Mouse (Mus musculus) urinary bladder, postnatal 36 days (tissue): Measurements from ENCODE around the gene Adcyap1r1.

Experiments
- DNase-seq, 2 experiments: peaks; one replicate each; pipeline ENCODE4 v3.0.0; 2022; ENCODE audit warnings: low spot score in 2 of 2, mixed read lengths in 1 of 2

Gene Adcyap1r1

GRCm38 (mm10) chr6:55451771-55452371, at the start of gene Adcyap1r1:
Gene Adcyap1r1 (plus strand): TSS chr6:55451978.
- DNase-seq: no peak

- DNase-seq: no peak
Observed at GRCm38 (mm10) chr6:55402041-55402776, 49.6 kb upstream of the Adcyap1r1 start.

GRCm38 (mm10) chr6:55403411-55404309, 48.1 kb upstream of the Adcyap1r1 start:
- DNase-seq: no peak

GRCm38 (mm10) chr6:55404421-55404990, 47.3 kb upstream of the Adcyap1r1 start:
- DNase-seq: no peak

GRCm38 (mm10) chr6:55407345-55407744, 44.4 kb upstream of the Adcyap1r1 start:
- no peak for DNase-seq

- no peak for DNase-seq
Observed at GRCm38 (mm10) chr6:55410119-55410775, 41.5 kb upstream of the Adcyap1r1 start.

- no peak for DNase-seq
Observed at GRCm38 (mm10) chr6:55410977-55411376, 40.8 kb upstream of the Adcyap1r1 start.

- no peak for DNase-seq
Observed at GRCm38 (mm10) chr6:55416202-55416601, 35.6 kb upstream of the Adcyap1r1 start.

GRCm38 (mm10) chr6:55418746-55419410, 32.9 kb upstream of the Adcyap1r1 start:
- DNase-seq: no peak

- no peak for DNase-seq
Observed at GRCm38 (mm10) chr6:55420411-55420810, 31.4 kb upstream of the Adcyap1r1 start.

GRCm38 (mm10) chr6:55420869-55421361, 30.9 kb upstream of the Adcyap1r1 start:
- no peak for DNase-seq

GRCm38 (mm10) chr6:55432121-55432520, 19.7 kb upstream of the Adcyap1r1 start:
- DNase-seq: no peak

- no peak for DNase-seq
Observed at GRCm38 (mm10) chr6:55434360-55434759, 17.4 kb upstream of the Adcyap1r1 start.

GRCm38 (mm10) chr6:55435266-55436159, 16.3 kb upstream of the Adcyap1r1 start:
- no peak for DNase-seq

GRCm38 (mm10) chr6:55437919-55438318, 13.9 kb upstream of the Adcyap1r1 start:
- DNase-seq: no peak

GRCm38 (mm10) chr6:55438837-55439236, 12.9 kb upstream of the Adcyap1r1 start:
- DNase-seq: no peak

- DNase-seq: no peak
Observed at GRCm38 (mm10) chr6:55443927-55444688, 7.7 kb upstream of the Adcyap1r1 start.

- no peak for DNase-seq
Observed at GRCm38 (mm10) chr6:55444721-55445120, 7.1 kb upstream of the Adcyap1r1 start.

GRCm38 (mm10) chr6:55448199-55448598, 3.6 kb upstream of the Adcyap1r1 start:
- DNase-seq: no peak
